Mouse (Mus musculus) heart, adult 2 months (tissue): ENCODE data around the gene Ccnq. TPM values are rescaled to one million over a fixed set of nuclear protein-coding genes. Genes with fewer than 3 reads are reported as not detected.
"Not testable (repeated sequence)": the region's sequence is repeated elsewhere in the genome, so short reads cannot be mapped to it uniquely, and the experiment has no call there.

Experiments
- DNase-seq, 2 experiments: peaks; one replicate each; pipeline ENCODE4 v3.0.0; 2021
- H3K27ac ChIP-seq: fragments of 200-600 bp; 2 replicates; pipeline ENCODE4 v1.8.1; 2022
- H3K27me3 ChIP-seq: fragments of 200-500 bp; 2 replicates; pipeline ENCODE4 v1.6.1; 2012; ENCODE audit warnings: mild to moderate bottlenecking, low read length, inconsistent platforms, mixed read lengths; ENCODE audit not compliant: control insufficient read depth, insufficient read depth
- H3K36me3 ChIP-seq: fragments of 200-500 bp; 2 replicates; pipeline ENCODE4 v1.6.1; 2012; ENCODE audit warnings: low read length, inconsistent platforms; ENCODE audit not compliant: control insufficient read depth, insufficient read depth
- H3K4me1 ChIP-seq: fragments of 200-500 bp; 2 replicates; pipeline ENCODE4 v1.6.1; 2011; ENCODE audit warnings: low read length; ENCODE audit not compliant: control insufficient read depth, insufficient read depth
- H3K4me3 ChIP-seq: fragments of 200-600 bp; 2 replicates; pipeline ENCODE4 v1.8.1; 2022
- H3K79me2 ChIP-seq: fragments of 200-500 bp; replicated peaks from 2 replicates; pipeline ENCODE4 v1.6.1; 2012; ENCODE audit warnings: mild to moderate bottlenecking, inconsistent platforms, low read length, moderate library complexity, mixed read lengths; ENCODE audit not compliant: control insufficient read depth, insufficient read depth
- H3K9ac ChIP-seq: fragments of 200-500 bp; 2 replicates; pipeline ENCODE4 v1.6.1; 2012; ENCODE audit warnings: low read depth, mild to moderate bottlenecking, control low read depth, inconsistent platforms, low read length, mixed read lengths
- CTCF ChIP-seq: fragments of 200-600 bp; IDR thresholded peaks from 2 replicates; pipeline ENCODE4 v1.8.1; 2022; ENCODE audit warnings: antibody characterized with exemption, mild to moderate bottlenecking, moderate library complexity
- EP300 ChIP-seq: fragments of 200-500 bp; IDR thresholded peaks from 2 replicates; pipeline ENCODE4 v1.6.1; 2011; ENCODE audit warnings: low read depth, low read length, control low read depth; ENCODE audit not compliant: insufficient read depth
- POLR2A ChIP-seq: fragments of 200-500 bp; IDR thresholded peaks from 2 replicates; pipeline ENCODE4 v1.6.1; 2011; ENCODE audit warnings: mild to moderate bottlenecking, low read depth, low read length, control low read depth; ENCODE audit not compliant: insufficient read depth
- WGBS: fragments of 180-500 bp; shearing (Covaris S2); methylation state at CpG from one replicate; pipeline ENCODE4 v1.1.7; 2018; 5-methylcytosine and 5-hydroxymethylcytosine counted together
- intact Hi-C: fragments of 180-260 bp; cut with DNase I; formaldehyde crosslinking; loops from one replicate; pipeline ENCODE4 v1.15.1; 2025
- polyA plus RNA-seq: library from polyadenylated mRNA; depleted of rRNA; stranded (reverse); fragments of >200 nt; gene quantifications from 2 replicates; pipeline ENCODE4 v1.2.3, GENCODE M21; 2012
- total RNA-seq, 2 experiments: library from RNA; stranded (reverse); gene quantifications; 2 replicates each; pipeline ENCODE4 v1.2.3; 2021

Gene Ccnq
- total and polyA plus RNA-seq, 3 experiments: 18.4 to 42.4 (median 19.0) TPM

GRCm38 (mm10) chr11:78766069-78766830 lies 14.7 kb upstream of the Ccnq start:
- WGBS: 78% methylated on average over 6 of the region's 6 CpGs
- H3K4me3 ChIP-seq: no peak overlapping the region
- no peak overlapping the region for H3K9ac ChIP-seq
- H3K4me1 ChIP-seq: no peaks in the 10 kb centered on the region
- TF ChIP-seq EP300 (no peak), CTCF (no peak), POLR2A (no peak)
- H3K36me3 ChIP-seq: no peaks in the 10 kb centered on the region
- intact Hi-C loops: no loop called here
- DNase-seq: no peak
- no peak overlapping the region for H3K27ac ChIP-seq
- H3K27me3 ChIP-seq: no peaks in the 10 kb centered on the region
- H3K79me2 ChIP-seq: no peaks in the 10 kb centered on the region

- WGBS: 46% methylated on average over 6 of the region's 6 CpGs
Measured at GRCm38 (mm10) chr11:78764820-78765219, 13.3 kb upstream of the Ccnq start.

GRCm38 (mm10) chr11:78764304-78764703 lies 12.8 kb upstream of the Ccnq start:
- Histone ChIP-seq H3K9ac (no peak overlapping the region), H3K4me3 (no peak overlapping the region), H3K4me1 (no peaks in the 10 kb centered on the region), H3K36me3 (no peaks in the 10 kb centered on the region), H3K79me2 (no peaks in the 10 kb centered on the region), H3K27ac (no peak overlapping the region), H3K27me3 (no peaks in the 10 kb centered on the region)
- intact Hi-C loops: no loop called here
- DNase-seq: no peak
- no peak for TF ChIP-seq POLR2A
- TF ChIP-seq EP300: no peak
- TF ChIP-seq CTCF: no peak
- WGBS: 73% methylated on average over 8 of the region's 8 CpGs

More at GRCm38 (mm10) chr11:78764820-78765219, 13.3 kb upstream of the Ccnq start:
- H3K4me1 ChIP-seq: no peaks in the 10 kb centered on the region
- no peak overlapping the region for H3K9ac ChIP-seq
- DNase-seq: no peak
- H3K79me2 ChIP-seq: no peaks in the 10 kb centered on the region
- H3K27ac ChIP-seq: no peak overlapping the region
- H3K27me3 ChIP-seq: no peaks in the 10 kb centered on the region
- intact Hi-C loops: no loop called here
- H3K4me3 ChIP-seq: no peak overlapping the region
- TF ChIP-seq POLR2A (no peak), EP300 (no peak), CTCF (no peak)
- no peaks in the 10 kb centered on the region for H3K36me3 ChIP-seq

- intact Hi-C loops: no loop called here
- Histone ChIP-seq H3K27ac (no peak overlapping the region), H3K36me3 (no peaks in the 10 kb centered on the region), H3K4me1 (no peaks in the 10 kb centered on the region), H3K79me2 (no peaks in the 10 kb centered on the region), H3K9ac (no peak overlapping the region), H3K27me3 (no peaks in the 10 kb centered on the region), H3K4me3 (no peak overlapping the region)
- WGBS: 64% methylated on average over 5 of the region's 5 CpGs
- DNase-seq: no peak
- TF ChIP-seq EP300 (no peak), CTCF (no peak), POLR2A (no peak)
Measured at GRCm38 (mm10) chr11:78762201-78762600, 10.7 kb upstream of the Ccnq start.

- Histone ChIP-seq H3K9ac (no peak overlapping the region), H3K4me3 (no peak overlapping the region), H3K36me3 (no peaks in the 10 kb centered on the region), H3K27ac (no peak overlapping the region), H3K4me1 (no peaks in the 10 kb centered on the region), H3K79me2 (no peaks in the 10 kb centered on the region), H3K27me3 (no peaks in the 10 kb centered on the region)
- intact Hi-C loops: no loop called here
- WGBS: 77% methylated on average over 9 of the region's 9 CpGs
- TF ChIP-seq EP300: no peak
- no peak for TF ChIP-seq POLR2A
- no peak for TF ChIP-seq CTCF
- no peak for DNase-seq
Measured at GRCm38 (mm10) chr11:78761086-78761485, 9.6 kb upstream of the Ccnq start.

- intact Hi-C loops: no loop called here
- WGBS: 39% methylated on average over 1 of the region's 1 CpGs
Measured at GRCm38 (mm10) chr11:78755299-78755698, 3.8 kb upstream of the Ccnq start.

GRCm38 (mm10) chr11:78754177-78754576 lies 2.6 kb upstream of the Ccnq start:
- H3K36me3 ChIP-seq, H3K4me1 ChIP-seq, H3K4me3 ChIP-seq, H3K27me3 ChIP-seq, DNase-seq, H3K79me2 ChIP-seq, H3K9ac ChIP-seq, H3K27ac ChIP-seq: not testable (repeated sequence)
- whole genome bisulfite sequencing: 81% methylated on average over 1 of the region's 1 CpGs
- intact Hi-C loops: loop anchor here (5.0 kb wide), 1 partner anchor 57 kb away; the partner anchor contains the start of gene Nlk

More at GRCm38 (mm10) chr11:78755299-78755698, 3.8 kb upstream of the Ccnq start:
- no peak for DNase-seq
- TF ChIP-seq CTCF: no peak
- TF ChIP-seq POLR2A: no peak
- no peak for TF ChIP-seq EP300
- Histone ChIP-seq H3K36me3 (no peaks in the 10 kb centered on the region), H3K4me3 (no peak overlapping the region), H3K9ac (no peak overlapping the region), H3K27me3 (no peaks in the 10 kb centered on the region), H3K4me1 (peaks cover 2% of the 10 kb centered on the region), H3K27ac (no peak overlapping the region), H3K79me2 (no peaks in the 10 kb centered on the region)
